In genomic region chr16:4837631-4838030, GRCm38 (mm10) we compare ENCODE assay signal across 30 mouse cellular contexts. TPM values are rescaled to one million over a fixed set of nuclear protein-coding genes. Genes with fewer than 3 reads are reported as not detected.
DNase-seq lines count a peak whose midpoint lies in the region.
"Had no signal": no experiment of that assay in that cellular context is flagged by ENCODE, and none has a peak within 500 bp of the region (broad histone marks: within the 10 kb centered on the region; RNA-seq: fewer than 3 reads in every experiment).

No protein-coding gene starts in this region.

- H3K27ac ChIP-seq in macrophage: peak overlapping the region; percentile 92
- H3K27ac ChIP-seq: embryonic facial prominence, embryonic 10.5 days; embryonic facial prominence, embryonic 13.5 days; forebrain, embryonic 12.5 days; forebrain, embryonic 15.5 days; heart, embryonic 15.5 days; hindbrain, embryonic 10.5 days; hindbrain, embryonic 13.5 days; intestine, embryonic 15.5 days had no signal

- H3K79me2 ChIP-seq in macrophage (ENCODE audit: inconsistent target): no peaks in the 10 kb centered on the region

- WGBS in macrophage (ENCODE audit: missing documents): 73% methylated on average over 2 of the region's 3 CpGs

- no peak overlapping the region for H3K4me3 ChIP-seq in macrophage (ENCODE audit: inconsistent target)
- H3K4me3 ChIP-seq: embryonic facial prominence, embryonic 10.5 days; embryonic facial prominence, embryonic 13.5 days; erythroblast, embryonic 14.5 days; forebrain, embryonic 12.5 days; forebrain, embryonic 15.5 days; heart, embryonic 12.5 days; heart, embryonic 15.5 days; hindbrain, embryonic 10.5 days; hindbrain, embryonic 13.5 days; intestine, embryonic 15.5 days had no signal

- no peaks in the 10 kb centered on the region for H3K36me3 ChIP-seq in macrophage (ENCODE audit: inconsistent target)
- H3K36me3 ChIP-seq: embryonic facial prominence, embryonic 10.5 days; embryonic facial prominence, embryonic 13.5 days; forebrain, embryonic 12.5 days; forebrain, embryonic 15.5 days; heart, embryonic 12.5 days; heart, embryonic 15.5 days; hindbrain, embryonic 10.5 days; hindbrain, embryonic 13.5 days; intestine, embryonic 15.5 days had no signal

- DNase-seq in adrenal gland, adult 2 months: peak; percentile 30
- DNase-seq in adrenal gland, adult 8-10 months: no peak
- DNase-seq in 3T3-L1 (ENCODE audit: low read depth, low spot score) (peak; percentile 89), NIH3T3 (ENCODE audit: low read depth) (peak; percentile 71)
- DNase-seq in yolk sac, embryonic 10.5 days (ENCODE audit: low spot score): no peak
- no peak for DNase-seq in cerebellum, adult 9-10 months
- DNase-seq: adrenal gland, postnatal 25 days; cerebellum, adult 11 months; cerebellum, adult 2 months; cerebellum, postnatal 10 days; cerebellum, postnatal 36 days; embryo, embryonic 11 days; gastrocnemius, postnatal 25 days; heart, adult 18-20 months; heart, postnatal 10 days; heart, postnatal 36 days had no signal

RNA-seq across cellular contexts. Expression of gene 4930562C15Rik, which starts 2.4 kb away (rescaled TPM):
- not detected for total RNA-seq in adrenal gland, adult 2 months (2021)
- polyA plus RNA-seq in adrenal gland, adult 2 months (2012; rRNA removed): not detected in 2 replicates
- total RNA-seq in adrenal gland, adult 8-10 months (2022): under 1 TPM in 1 of 4 experiments, not detected in 3; 0.14 TPM
- 1 to 10 TPM in 4 of 26 experiments, under 1 TPM in 14, not detected in 8; 0.21 to 2.2 (median 0.64) TPM for total RNA-seq in macrophage (2018; cell fraction: chromatin; rRNA removed)
- under 1 TPM in 16 of 26 experiments, not detected in 10; 0.03 to 0.37 (median 0.11) TPM for total RNA-seq in macrophage (2018; cell fraction: cytosol; rRNA removed)
- 1 to 10 TPM in 2 of 26 experiments, under 1 TPM in 12, not detected in 12; 0.11 to 1.1 (median 0.50) TPM for total RNA-seq in macrophage (2018; cell fraction: nucleus; rRNA removed)
- 0.16 TPM in 1 of 3 replicates, not detected in the others for polyA plus RNA-seq in macrophage (2018)
- total RNA-seq: adrenal gland, adult 18-20 months; adrenal gland, postnatal 25 days; gastrocnemius, adult 8-10 months; gastrocnemius, postnatal 25 days; heart, postnatal 10 days; heart, postnatal 36 days had no signal
- polyA plus RNA-seq: cerebellum, adult 2 months; cortical plate, adult 2 months; erythroblast, embryonic 14.5 days had no signal

RNA-seq across cellular contexts. Expression of gene Ubald1, which starts 42.5 kb away (rescaled TPM):
- total RNA-seq in adrenal gland, adult 2 months (2021): 10 to 100 TPM; 32.8 to 37.8 TPM
- polyA plus RNA-seq in adrenal gland, adult 2 months (2012; rRNA removed): 59.7 and 68.0 TPM in 2 replicates
- total RNA-seq in adrenal gland, adult 8-10 months (2022): 10 to 100 TPM; 33.0 to 42.5 (median 38.2) TPM
- 100 to 1,000 TPM in 2 of 26 experiments, 10 to 100 TPM in 23, 1 to 10 TPM in 1; 3.7 to 120 (median 34.7) TPM for total RNA-seq in macrophage (2018; cell fraction: chromatin; rRNA removed)
- 100 to 1,000 TPM in 5 of 26 experiments, 10 to 100 TPM in 21; 45.7 to 109 (median 70.5) TPM for total RNA-seq in macrophage (2018; cell fraction: cytosol; rRNA removed)
- 100 to 1,000 TPM in 2 of 26 experiments, 10 to 100 TPM in 24; 10.2 to 113 (median 35.9) TPM for total RNA-seq in macrophage (2018; cell fraction: nucleus; rRNA removed)
- polyA plus RNA-seq in macrophage (2018): 64.4 to 75.7 TPM (median 71.8 TPM) in 3 replicates

RNA-seq across cellular contexts. Expression of gene Cdip1, which starts 47.5 kb away (rescaled TPM):
- total RNA-seq in adrenal gland, adult 2 months (2021): 100 to 1,000 TPM; 105 to 130 TPM
- polyA plus RNA-seq in adrenal gland, adult 2 months (2012; rRNA removed): 400 and 500 TPM in 2 replicates
- 100 to 1,000 TPM; 120 to 148 (median 143) TPM for total RNA-seq in adrenal gland, adult 8-10 months (2022)
- total RNA-seq in macrophage (2018; cell fraction: chromatin; rRNA removed): 100 to 1,000 TPM in 14 of 26 experiments, 10 to 100 TPM in 12; 64.1 to 256 (median 104) TPM
- total RNA-seq in macrophage (2018; cell fraction: cytosol; rRNA removed): 10 to 100 TPM in 25 of 26 experiments, 1 to 10 TPM in 1; 9.5 to 31.8 (median 13.9) TPM
- 100 to 1,000 TPM in 8 of 26 experiments, 10 to 100 TPM in 18; 35.5 to 169 (median 66.1) TPM for total RNA-seq in macrophage (2018; cell fraction: nucleus; rRNA removed)
- polyA plus RNA-seq in macrophage (2018): 15.0 to 29.2 TPM (median 20.4 TPM) in 3 replicates

RNA-seq across cellular contexts. Expression of gene Mgrn1, which starts 48.4 kb away (rescaled TPM):
- total RNA-seq in adrenal gland, adult 2 months (2021): 10 to 100 TPM; 79.3 to 87.4 TPM
- polyA plus RNA-seq in adrenal gland, adult 2 months (2012; rRNA removed): 134 and 157 TPM in 2 replicates
- 100 to 1,000 TPM in 2 of 4 experiments, 10 to 100 TPM in 2; 88.5 to 120 (median 98.0) TPM for total RNA-seq in adrenal gland, adult 8-10 months (2022)
- 100 to 1,000 TPM in 22 of 26 experiments, 10 to 100 TPM in 4; 72.2 to 417 (median 122) TPM for total RNA-seq in macrophage (2018; cell fraction: chromatin; rRNA removed)
- total RNA-seq in macrophage (2018; cell fraction: cytosol; rRNA removed): 100 to 1,000 TPM in 2 of 26 experiments, 10 to 100 TPM in 24; 76.5 to 108 (median 88.0) TPM
- total RNA-seq in macrophage (2018; cell fraction: nucleus; rRNA removed): 100 to 1,000 TPM in 6 of 26 experiments, 10 to 100 TPM in 20; 55.3 to 179 (median 81.7) TPM
- 62.2 to 84.4 TPM (median 68.4 TPM) in 3 replicates for polyA plus RNA-seq in macrophage (2018)

Comparison
In these comparisons a context has a peak if more than half of its experiments do, and no peak if none do; other contexts are left out.
1. DNase-seq: peak in adrenal gland, adult 2 months (single experiment), 3T3-L1 (single experiment) and NIH3T3 (single experiment); none in adrenal gland, adult 8-10 months (single experiment), yolk sac, embryonic 10.5 days (single experiment) and cerebellum, adult 9-10 months (single experiment).